Mouse (Mus musculus) limb, embryonic 12.5 days (tissue): ENCODE results near the gene Usp24. TPM values are rescaled to one million over a fixed set of nuclear protein-coding genes. Genes with fewer than 3 reads are reported as not detected.
"Not testable (repeated sequence)": the region's sequence is repeated elsewhere in the genome, so short reads cannot be mapped to it uniquely, and the experiment has no call there.

Experiments
- ATAC-seq: fragments of 200-750 bp; cut with Nextera tagmentation; 2 replicates; pipeline ENCODE4 v1.8.0; 2017; ENCODE audit warnings: low read depth, moderate TSS enrichment; ENCODE audit not compliant: insufficient number of reproducible peaks, insufficient read depth, low FRiP score, low TSS enrichment
- H3K27ac ChIP-seq: fragments of 300-500 bp; sonication (generic); 2 replicates; pipeline ENCODE4 v1.5.1; 2016; ENCODE audit warnings: mild to moderate bottlenecking, moderate library complexity
- H3K27me3 ChIP-seq: fragments of 300-500 bp; sonication (generic); 2 replicates; pipeline ENCODE4 v1.6.1; 2016; ENCODE audit warnings: mild to moderate bottlenecking, moderate library complexity
- H3K36me3 ChIP-seq: fragments of 300-500 bp; sonication (generic); 2 replicates; pipeline ENCODE4 v1.6.1; 2016; ENCODE audit warnings: mild to moderate bottlenecking, moderate library complexity
- H3K4me1 ChIP-seq: fragments of 300-500 bp; sonication (generic); replicated peaks from 2 replicates; pipeline ENCODE4 v1.6.1; 2016
- H3K4me2 ChIP-seq: fragments of 300-500 bp; sonication (generic); 2 replicates; pipeline ENCODE4 v1.6.1; 2016; ENCODE audit warnings: mild to moderate bottlenecking, moderate library complexity
- H3K4me3 ChIP-seq: fragments of 300-500 bp; sonication (generic); replicated peaks from 2 replicates; pipeline ENCODE4 v1.5.1; 2016; ENCODE audit warnings: mild to moderate bottlenecking
- H3K9ac ChIP-seq: fragments of 300-500 bp; sonication (generic); replicated peaks from 2 replicates; pipeline ENCODE4 v1.6.1; 2016; ENCODE audit warnings: mild to moderate bottlenecking, moderate library complexity
- H3K9me3 ChIP-seq: fragments of 300-500 bp; sonication (generic); 2 replicates; pipeline ENCODE4 v1.6.1; 2016; ENCODE audit warnings: mild to moderate bottlenecking, moderate library complexity
- WGBS: fragments of 180-500 bp; shearing (Covaris S2); methylation state at CpG from one replicate; pipeline ENCODE4 v1.1.7; 2016; 5-methylcytosine and 5-hydroxymethylcytosine counted together
- polyA plus RNA-seq: library from polyadenylated mRNA; unstranded; fragments of >200 nt; fragmentation: Nextera tagmentation; extraction: Ambion mirVana; gene quantifications from 2 replicates; pipeline ENCODE4 v1.2.1, GENCODE M21; 2016

Gene Usp24
- polyA plus RNA-seq, 1 experiment from 2014 or later: 12.4 TPM

- Histone ChIP-seq H3K4me1 (peaks cover 30% of the 10 kb centered on the region), H3K36me3 (peaks cover 6% of the 10 kb centered on the region; the same call in 1 of the 2 replicates), H3K27ac (no peak overlapping the region), H3K9me3 (no peaks in the 10 kb centered on the region), H3K9ac (no peak overlapping the region), H3K27me3 (no peaks in the 10 kb centered on the region), H3K4me3 (no peak overlapping the region), H3K4me2 (no peak overlapping the region)
- WGBS: 94% methylated on average over 10 of the region's 10 CpGs
- ATAC-seq: no peak
Measured at GRCm38 (mm10) chr4:106322846-106323245, 6.8 kb downstream of the Usp24 start.

- H3K9me3 ChIP-seq: no peaks in the 10 kb centered on the region
- H3K36me3 ChIP-seq: peaks cover 6% of the 10 kb centered on the region; the same call in 1 of the 2 replicates
- ATAC-seq: no peak
- no peaks in the 10 kb centered on the region for H3K27me3 ChIP-seq
- peaks cover 25% of the 10 kb centered on the region for H3K4me1 ChIP-seq
- 81% methylated on average over 2 of the region's 2 CpGs for WGBS
- H3K4me3 ChIP-seq: no peak overlapping the region
- no peak overlapping the region for H3K4me2 ChIP-seq
- H3K27ac ChIP-seq: no peak overlapping the region
- H3K9ac ChIP-seq: no peak overlapping the region
Measured at GRCm38 (mm10) chr4:106323318-106323717, 7.3 kb downstream of the Usp24 start.

GRCm38 (mm10) chr4:106327436-106327835 lies 11.4 kb downstream of the Usp24 start:
- no peak for ATAC-seq
- Histone ChIP-seq H3K9ac (no peak overlapping the region), H3K36me3 (peaks cover 6% of the 10 kb centered on the region; the same call in 1 of the 2 replicates), H3K27ac (no peak overlapping the region), H3K4me3 (no peak overlapping the region), H3K9me3 (no peaks in the 10 kb centered on the region), H3K4me1 (no peaks in the 10 kb centered on the region), H3K27me3 (no peaks in the 10 kb centered on the region), H3K4me2 (no peak overlapping the region)
- 86% methylated on average over 5 of the region's 5 CpGs for WGBS

- no peak overlapping the region for H3K9ac ChIP-seq
- H3K36me3 ChIP-seq: peaks cover 6% of the 10 kb centered on the region; the same call in 1 of the 2 replicates
- H3K4me2 ChIP-seq: no peak overlapping the region
- H3K9me3 ChIP-seq: no peaks in the 10 kb centered on the region
- H3K27me3 ChIP-seq: no peaks in the 10 kb centered on the region
- ATAC-seq: no peak
- H3K4me3 ChIP-seq: no peak overlapping the region
- no peak overlapping the region for H3K27ac ChIP-seq
- H3K4me1 ChIP-seq: no peaks in the 10 kb centered on the region
- 96% methylated on average over 4 of the region's 4 CpGs for WGBS
Measured at GRCm38 (mm10) chr4:106328704-106329103, 12.7 kb downstream of the Usp24 start.

- ATAC-seq, H3K4me2 ChIP-seq, H3K27ac ChIP-seq, H3K9me3 ChIP-seq, H3K4me3 ChIP-seq, H3K36me3 ChIP-seq, H3K4me1 ChIP-seq, H3K9ac ChIP-seq, H3K27me3 ChIP-seq: not testable (repeated sequence)
- 85% methylated on average over 6 of the region's 6 CpGs for WGBS
Measured at GRCm38 (mm10) chr4:106329171-106329570, 13.2 kb downstream of the Usp24 start.

GRCm38 (mm10) chr4:106330371-106330819 lies 14.4 kb downstream of the Usp24 start:
- Histone ChIP-seq H3K27me3 (no peaks in the 10 kb centered on the region), H3K9ac (no peak overlapping the region), H3K36me3 (peaks cover 6% of the 10 kb centered on the region; the same call in 1 of the 2 replicates), H3K4me1 (no peaks in the 10 kb centered on the region), H3K4me2 (no peak overlapping the region), H3K4me3 (no peak overlapping the region), H3K9me3 (no peaks in the 10 kb centered on the region), H3K27ac (no peak overlapping the region)
- ATAC-seq: no peak
- WGBS: 80% methylated on average over 5 of the region's 5 CpGs

- Histone ChIP-seq H3K36me3 (no peaks in the 10 kb centered on the region), H3K4me2 (no peak overlapping the region)
Measured at GRCm38 (mm10) chr4:106333071-106333470, 17.1 kb downstream of the Usp24 start.

GRCm38 (mm10) chr4:106333584-106333983 lies 17.6 kb downstream of the Usp24 start:
- Histone ChIP-seq H3K27me3 (no peaks in the 10 kb centered on the region), H3K27ac (no peak overlapping the region), H3K9me3 (no peaks in the 10 kb centered on the region), H3K4me2 (no peak overlapping the region), H3K4me3 (no peak overlapping the region), H3K9ac (no peak overlapping the region), H3K36me3 (no peaks in the 10 kb centered on the region), H3K4me1 (peaks cover under 1% of the 10 kb centered on the region; the same call in 1 of the 2 replicates)
- WGBS: 77% methylated on average over 2 of the region's 2 CpGs
- no peak for ATAC-seq

More at GRCm38 (mm10) chr4:106333071-106333470, 17.1 kb downstream of the Usp24 start:
- WGBS: 84% methylated on average over 3 of the region's 3 CpGs
- H3K9ac ChIP-seq: no peak overlapping the region
- no peak for ATAC-seq
- no peaks in the 10 kb centered on the region for H3K9me3 ChIP-seq
- H3K27me3 ChIP-seq: no peaks in the 10 kb centered on the region
- no peaks in the 10 kb centered on the region for H3K4me1 ChIP-seq
- H3K27ac ChIP-seq: no peak overlapping the region
- H3K4me3 ChIP-seq: no peak overlapping the region

- Histone ChIP-seq H3K9ac (no peak overlapping the region), H3K4me3 (no peak overlapping the region), H3K4me2 (no peak overlapping the region), H3K27ac (no peak overlapping the region), H3K36me3 (no peaks in the 10 kb centered on the region), H3K4me1 (peaks cover 8% of the 10 kb centered on the region; the same call in 1 of the 2 replicates), H3K9me3 (no peaks in the 10 kb centered on the region), H3K27me3 (no peaks in the 10 kb centered on the region)
- WGBS: 71% methylated on average over 1 of the region's 1 CpGs
- no peak for ATAC-seq
Measured at GRCm38 (mm10) chr4:106335858-106336257, 19.8 kb downstream of the Usp24 start.

GRCm38 (mm10) chr4:106347664-106348063 lies 31.7 kb downstream of the Usp24 start:
- Histone ChIP-seq H3K27me3 (no peaks in the 10 kb centered on the region), H3K27ac (no peak overlapping the region), H3K4me1 (no peaks in the 10 kb centered on the region), H3K9ac (no peak overlapping the region), H3K4me2 (no peak overlapping the region), H3K4me3 (no peak overlapping the region), H3K36me3 (peaks cover 64% of the 10 kb centered on the region), H3K9me3 (no peaks in the 10 kb centered on the region)
- 86% methylated on average over 1 of the region's 1 CpGs for WGBS
- ATAC-seq: no peak

- H3K36me3 ChIP-seq: peaks cover 61% of the 10 kb centered on the region
- ATAC-seq, H3K27me3 ChIP-seq, H3K9me3 ChIP-seq, H3K4me1 ChIP-seq, H3K4me2 ChIP-seq, H3K27ac ChIP-seq, H3K4me3 ChIP-seq, H3K9ac ChIP-seq: not testable (repeated sequence)
- WGBS: 94% methylated on average over 2 of the region's 2 CpGs
Measured at GRCm38 (mm10) chr4:106355025-106355424, 39.0 kb downstream of the Usp24 start.

- H3K4me1 ChIP-seq: no peaks in the 10 kb centered on the region
- no peak for ATAC-seq
- H3K4me3 ChIP-seq: no peak overlapping the region
- H3K27me3 ChIP-seq: no peaks in the 10 kb centered on the region
- 89% methylated on average over 6 of the region's 6 CpGs for WGBS
- no peak overlapping the region for H3K9ac ChIP-seq
- H3K9me3 ChIP-seq: no peaks in the 10 kb centered on the region
- no peak overlapping the region for H3K27ac ChIP-seq
- H3K36me3 ChIP-seq: peaks cover 73% of the 10 kb centered on the region
- H3K4me2 ChIP-seq: no peak overlapping the region
Measured at GRCm38 (mm10) chr4:106370013-106370412, 54.0 kb downstream of the Usp24 start.
